Mouse (Mus musculus): ENCODE measurements around the gene Gm11168.
"Not testable (repeated sequence)": the region's sequence is repeated elsewhere in the genome, so short reads cannot be mapped to it uniquely, and the experiment has no call there.

DNA sequence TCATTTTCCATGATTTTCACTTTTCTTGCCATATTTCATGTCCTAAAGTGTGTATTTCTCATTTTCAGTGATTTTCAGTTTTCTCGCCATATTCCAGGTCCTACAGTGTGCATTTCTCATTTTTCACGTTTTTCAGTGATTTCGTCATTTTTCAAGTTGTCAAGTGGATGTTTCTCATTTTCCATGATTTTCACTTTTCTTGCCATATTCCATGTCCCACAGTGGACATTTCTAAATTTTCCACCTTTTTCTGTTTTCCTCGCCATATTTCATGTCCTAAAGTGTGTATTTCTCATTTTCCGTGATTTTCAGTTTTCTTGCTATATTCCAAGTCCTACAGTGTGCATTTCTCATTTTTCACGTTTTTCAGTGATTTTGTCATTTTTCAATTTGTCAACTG is 12.8 kb downstream of the Gm11168 start:
- not testable (repeated sequence) for TF ChIP-seq CTCF (IDR thresholded peaks at IDR 0.05; ENCODE audit: borderline replicate concordance, insufficient read depth, low read depth, low read length); POLR2A (IDR thresholded peaks at IDR 0.05; ENCODE audit: borderline replicate concordance, insufficient read depth, low read length)
